13 mouse cellular contexts compared by ENCODE assay signal in genomic region chr19:47441541-47442293, GRCm38 (mm10). TPM values are rescaled to one million over a fixed set of nuclear protein-coding genes. Genes with fewer than 3 reads are reported as not detected.
DNase-seq lines count a peak whose midpoint lies in the region; ATAC-seq lines count a peak whose summit lies in the region.
"Had no signal": no experiment of that assay in that cellular context is flagged by ENCODE, and none has a peak within 500 bp of the region (broad histone marks: within the 10 kb centered on the region; RNA-seq: fewer than 3 reads in every experiment).

No protein-coding gene starts in this region.

- WGBS in hindbrain, embryonic 16.5 days: 81% methylated on average over 17 of the region's 17 CpGs
- 82% methylated on average over 17 of the region's 17 CpGs for WGBS in hindbrain, embryonic 10.5 days
- 48% methylated on average over 17 of the region's 17 CpGs for WGBS in liver, embryonic 12.5 days (ENCODE audit: insufficient replicate concordance)

- peaks cover 12% of the 10 kb centered on the region for H3K4me1 ChIP-seq in hindbrain, embryonic 16.5 days (ENCODE audit: control insufficient read depth, insufficient read depth, low read depth, low read length)
- peaks cover 66% of the 10 kb centered on the region for H3K4me1 ChIP-seq in hindbrain, embryonic 10.5 days (replicated peaks)
- peaks cover 62% of the 10 kb centered on the region for H3K4me1 ChIP-seq in liver, embryonic 12.5 days

- H3K9ac ChIP-seq in hindbrain, embryonic 16.5 days (ENCODE audit: low read depth, low read length): no peak overlapping the region
- no peak overlapping the region for H3K9ac ChIP-seq in liver, embryonic 12.5 days
- H3K9ac ChIP-seq: hindbrain, embryonic 15.5 days; neural tube, embryonic 12.5 days had no signal

- no peaks in the 10 kb centered on the region for H3K27me3 ChIP-seq in hindbrain, embryonic 16.5 days (replicated peaks; ENCODE audit: control insufficient read depth, insufficient read depth, low read length)
- H3K27me3 ChIP-seq in hindbrain, embryonic 10.5 days (ENCODE audit: insufficient read depth, poor library complexity, severe bottlenecking): no peaks in the 10 kb centered on the region
- no peaks in the 10 kb centered on the region; the same call in 1 of the 2 replicates for H3K27me3 ChIP-seq in liver, embryonic 12.5 days (replicated peaks)
- H3K27me3 ChIP-seq: hindbrain, embryonic 15.5 days; neural tube, embryonic 12.5 days had no signal

- H3K9me3 ChIP-seq in hindbrain, embryonic 16.5 days (ENCODE audit: control insufficient read depth, low read length): no peaks in the 10 kb centered on the region
- no peaks in the 10 kb centered on the region for H3K9me3 ChIP-seq in hindbrain, embryonic 10.5 days
- no peaks in the 10 kb centered on the region for H3K9me3 ChIP-seq in liver, embryonic 12.5 days (replicated peaks)
- H3K9me3 ChIP-seq: hindbrain, embryonic 15.5 days; neural tube, embryonic 12.5 days had no signal

- ATAC-seq in hindbrain, embryonic 16.5 days: 0 out of 2 replicates have a peak, but pooled peaks have one; percentile 22
- ATAC-seq in CD4-positive, CD25-positive, alpha-beta regulatory T cell, adult 4 months: peak; percentile 98
- ATAC-seq in liver, embryonic 12.5 days: 0 out of 2 replicates have a peak, but pooled peaks have one; percentile 20

- no peak overlapping the region for H3K4me3 ChIP-seq in hindbrain, embryonic 16.5 days (ENCODE audit: low read length)
- no peak overlapping the region for H3K4me3 ChIP-seq in hindbrain, embryonic 10.5 days
- no peak overlapping the region for H3K4me3 ChIP-seq in liver, embryonic 12.5 days
- H3K4me3 ChIP-seq: hindbrain, embryonic 15.5 days; neural tube, embryonic 12.5 days had no signal

- H3K36me3 ChIP-seq in hindbrain, embryonic 16.5 days (ENCODE audit: control insufficient read depth, insufficient read depth, low read length): no peaks in the 10 kb centered on the region
- H3K36me3 ChIP-seq in hindbrain, embryonic 10.5 days: peaks cover 5% of the 10 kb centered on the region; the same call in 1 of the 2 replicates
- no peaks in the 10 kb centered on the region for H3K36me3 ChIP-seq in liver, embryonic 12.5 days
- H3K36me3 ChIP-seq: hindbrain, embryonic 15.5 days; neural tube, embryonic 12.5 days had no signal

- no peak overlapping the region for H3K27ac ChIP-seq in hindbrain, embryonic 16.5 days (ENCODE audit: low read depth, low read length)
- no peak overlapping the region; the same call in 1 of the 2 replicates for H3K27ac ChIP-seq in hindbrain, embryonic 10.5 days
- no peak overlapping the region for H3K27ac ChIP-seq in liver, embryonic 12.5 days
- H3K27ac ChIP-seq: hindbrain, embryonic 15.5 days; neural tube, embryonic 12.5 days had no signal

- H3K4me2 ChIP-seq in hindbrain, embryonic 16.5 days (ENCODE audit: low read length): no peak overlapping the region
- no peak overlapping the region for H3K4me2 ChIP-seq in liver, embryonic 12.5 days
- H3K4me2 ChIP-seq: hindbrain, embryonic 15.5 days; neural tube, embryonic 12.5 days had no signal

- no peak for DNase-seq in hindbrain, embryonic 10.5 days (ENCODE audit: low spot score)
- peak; percentile 66 for DNase-seq in thymus, postnatal 0 days (ENCODE audit: low spot score)
- no peak for DNase-seq in urinary bladder, postnatal 4 days (ENCODE audit: low spot score in 2 of 2)
- DNase-seq in cerebellum, adult 11-12 months: no peak
- DNase-seq in c-Kit-positive CD71-positive TER-119-positive erythroid progenitor cells, embryonic 14.5 days (ENCODE audit: low spot score): no peak
- DNase-seq: adrenal gland, postnatal 25 days; cerebellum, postnatal 36 days; lung, postnatal 36 days had no signal

RNA-seq across cellular contexts. Expression of gene Sh3pxd2a, which starts 22.5 kb away (rescaled TPM):
- 1.8 and 2.2 TPM in 2 replicates for polyA plus RNA-seq in hindbrain, embryonic 16.5 days (2015; fragmentation: Nextera tagmentation; extraction: Ambion mirVana)
- polyA plus RNA-seq in hindbrain, embryonic 10.5 days (2016; fragmentation: Nextera tagmentation; extraction: Ambion mirVana): 2.7 TPM in 2 replicates
- polyA plus RNA-seq in CD4-positive, CD25-positive, alpha-beta regulatory T cell, adult 4 months (2017; shearing (Covaris generic)): 1 to 10 TPM in 1 of 2 experiments, under 1 TPM in 1; 0.60 to 1.9 TPM
- 1.1 and 1.6 TPM in 2 replicates for polyA plus RNA-seq in liver, embryonic 12.5 days (2016; fragmentation: Nextera tagmentation; extraction: Ambion mirVana)
- polyA plus RNA-seq in thymus, postnatal 0 days (2015; fragmentation: Nextera tagmentation; extraction: Ambion mirVana): 2.0 and 2.6 TPM in 2 replicates

Comparison
In these comparisons a context has a peak if more than half of its experiments do, and no peak if none do; other contexts are left out.
1. ATAC-seq: peak in every context shown above with its lines; median percentile 98 in CD4-positive, CD25-positive, alpha-beta regulatory T cell, adult 4 months; 22 in hindbrain, embryonic 16.5 days; 20 in liver, embryonic 12.5 days.